Mouse (Mus musculus) forebrain, postnatal 0 days (tissue): ENCODE measurements at regions not wholly inside any gene's neighbourhood (a gene's known extent, or its start where the extent isn't known, plus 50 kb on each side); places are given as distances from the start of the nearest gene placed in this dataset.

Source experiments
- ATAC-seq: fragments of 200-750 bp; cut with Nextera tagmentation; 2 replicates; pipeline ENCODE4 v1.8.0; 2017; ENCODE audit warnings: mild to moderate bottlenecking, moderate library complexity
- DNase-seq: peaks from one replicate; pipeline ENCODE4 v3.0.0-alpha.2; 2015
- H3K27ac ChIP-seq: fragments of 300-500 bp; sonication (generic); 2 replicates; pipeline ENCODE4 v1.5.1; 2014; ENCODE audit warnings: low read depth, mild to moderate bottlenecking, antibody characterized with exemption, low read length, moderate library complexity, mixed read lengths
- H3K27me3 ChIP-seq: fragments of 300-500 bp; sonication (generic); 2 replicates; pipeline ENCODE4 v1.6.1; 2014; ENCODE audit warnings: mild to moderate bottlenecking, low read length, mixed read lengths; ENCODE audit not compliant: insufficient read depth
- H3K36me3 ChIP-seq: fragments of 300-500 bp; sonication (generic); 2 replicates; pipeline ENCODE4 v1.6.1; 2014; ENCODE audit warnings: mild to moderate bottlenecking, moderate library complexity; ENCODE audit not compliant: insufficient read depth
- H3K4me1 ChIP-seq: fragments of 300-500 bp; sonication (generic); 2 replicates; pipeline ENCODE4 v1.6.1; 2014; ENCODE audit warnings: antibody characterized with exemption; ENCODE audit not compliant: insufficient read depth
- H3K4me2 ChIP-seq: fragments of 300-500 bp; sonication (generic); 2 replicates; pipeline ENCODE4 v1.6.1; 2014; ENCODE audit warnings: low read depth, mild to moderate bottlenecking, moderate library complexity
- H3K4me3 ChIP-seq: fragments of 300-500 bp; sonication (generic); 2 replicates; pipeline ENCODE4 v1.5.1; 2014; ENCODE audit warnings: low read depth, low read length, mixed read lengths
- H3K9ac ChIP-seq: fragments of 300-500 bp; sonication (generic); 2 replicates; pipeline ENCODE4 v1.6.1; 2014; ENCODE audit warnings: mild to moderate bottlenecking
- H3K9me3 ChIP-seq: fragments of 300-500 bp; sonication (generic); 2 replicates; pipeline ENCODE4 v1.6.1; 2016; ENCODE audit warnings: low read length
- CTCF ChIP-seq: sonication (generic); IDR thresholded peaks from 2 replicates; pipeline ENCODE4 v1.5.1; 2016; ENCODE audit warnings: antibody characterized with exemption, control low read depth, low read depth
- WGBS: fragments of 180-500 bp; shearing (Covaris S2); extraction: QIAGEN DNeasy Blood & Tissue Kit; methylation state at CpG from one replicate; pipeline ENCODE4 v1.1.7; 2014; 5-methylcytosine and 5-hydroxymethylcytosine counted together

GRCm38 (mm10) chr3:144012820-144013219, 192.2 kb downstream of the Lmo4 start:
- Histone ChIP-seq H3K9me3 (no peaks in the 10 kb centered on the region), H3K4me3 (no peak overlapping the region), H3K27ac (no peak overlapping the region), H3K9ac (no peak overlapping the region), H3K4me2 (no peak overlapping the region), H3K27me3 (no peaks in the 10 kb centered on the region), H3K36me3 (no peaks in the 10 kb centered on the region), H3K4me1 (no peaks in the 10 kb centered on the region; the same call in 1 of the 2 replicates)
- TF ChIP-seq CTCF: no peak
- no peak for DNase-seq
- 66% methylated on average over 6 of the region's 6 CpGs for WGBS
- no peak for ATAC-seq

GRCm38 (mm10) chr3:144012173-144012572, 192.8 kb downstream of the Lmo4 start:
- Histone ChIP-seq H3K4me2 (no peak overlapping the region), H3K36me3 (no peaks in the 10 kb centered on the region), H3K27me3 (no peaks in the 10 kb centered on the region), H3K9me3 (no peaks in the 10 kb centered on the region), H3K9ac (no peak overlapping the region), H3K4me1 (no peaks in the 10 kb centered on the region; the same call in 1 of the 2 replicates), H3K4me3 (no peak overlapping the region), H3K27ac (no peak overlapping the region)
- 59% methylated on average over 3 of the region's 3 CpGs for WGBS
- no peak for DNase-seq
- ATAC-seq: no peak
- no peak for TF ChIP-seq CTCF

- WGBS: 44% methylated on average over 12 of the region's 12 CpGs
- Histone ChIP-seq H3K27me3 (no peaks in the 10 kb centered on the region), H3K9ac (no peak overlapping the region), H3K27ac (no peak overlapping the region), H3K4me1 (no peaks in the 10 kb centered on the region; the same call in 1 of the 2 replicates), H3K36me3 (no peaks in the 10 kb centered on the region), H3K4me3 (no peak overlapping the region), H3K9me3 (no peaks in the 10 kb centered on the region), H3K4me2 (no peak overlapping the region)
- no peak for DNase-seq
- no peak for TF ChIP-seq CTCF
- ATAC-seq: no peak
Measured at GRCm38 (mm10) chr3:144011456-144012025, 193.5 kb downstream of the Lmo4 start.

- no peaks in the 10 kb centered on the region for H3K27me3 ChIP-seq
- DNase-seq: no peak
- H3K9me3 ChIP-seq: no peaks in the 10 kb centered on the region
- H3K4me2 ChIP-seq: no peak overlapping the region
- no peaks in the 10 kb centered on the region; the same call in 1 of the 2 replicates for H3K4me1 ChIP-seq
- no peak overlapping the region for H3K9ac ChIP-seq
- no peaks in the 10 kb centered on the region for H3K36me3 ChIP-seq
- ATAC-seq: peak; percentile 53; the same call in 1 of the 2 replicates
- H3K4me3 ChIP-seq: no peak overlapping the region
- no peak for TF ChIP-seq CTCF
- WGBS: 22% methylated on average over 6 of the region's 6 CpGs
- no peak overlapping the region for H3K27ac ChIP-seq
Measured at GRCm38 (mm10) chr3:144010558-144010957, 194.5 kb downstream of the Lmo4 start.

DNA sequence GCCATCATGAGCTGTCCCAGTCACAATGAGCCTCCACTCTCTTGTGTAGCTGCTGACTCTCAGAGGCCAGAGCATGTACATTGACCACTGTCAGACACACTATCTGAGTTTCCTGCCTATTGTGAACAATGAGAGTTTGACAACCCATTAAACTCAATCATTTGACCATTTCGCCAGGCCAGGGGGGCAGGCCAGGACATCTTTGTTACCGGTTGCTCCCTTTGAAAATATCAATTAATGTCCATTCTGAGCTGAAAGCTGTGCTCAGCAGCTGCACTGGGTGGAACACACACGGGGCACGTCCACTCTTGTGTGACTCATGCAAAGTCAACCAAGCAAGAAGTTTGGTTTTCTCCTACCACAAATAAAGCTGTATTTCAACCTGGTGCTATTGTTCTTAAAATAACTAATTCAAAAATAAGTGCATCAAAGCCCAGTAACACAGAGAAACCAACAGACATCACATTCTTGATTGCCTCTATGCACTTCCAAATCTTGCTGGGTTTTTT, 197.9 kb downstream of the Lmo4 start:
- no peak for ATAC-seq
- Histone ChIP-seq H3K27ac (no peak overlapping the region), H3K9ac (no peak overlapping the region), H3K27me3 (no peaks in the 10 kb centered on the region), H3K4me2 (no peak overlapping the region), H3K36me3 (no peaks in the 10 kb centered on the region), H3K9me3 (no peaks in the 10 kb centered on the region), H3K4me1 (no peaks in the 10 kb centered on the region; the same call in 1 of the 2 replicates), H3K4me3 (no peak overlapping the region)
- no peak for TF ChIP-seq CTCF
- no peak for DNase-seq
- 55% methylated on average over 4 of the region's 4 CpGs for WGBS

GRCm38 (mm10) chr3:143997909-143998308, 207.1 kb downstream of the Lmo4 start:
- H3K4me2 ChIP-seq: no peak overlapping the region
- WGBS: 75% methylated on average over 8 of the region's 8 CpGs
- H3K9ac ChIP-seq: no peak overlapping the region
- no peaks in the 10 kb centered on the region for H3K36me3 ChIP-seq
- no peaks in the 10 kb centered on the region for H3K4me1 ChIP-seq
- H3K27ac ChIP-seq: no peak overlapping the region
- DNase-seq (no peak), ATAC-seq (peak; percentile 71; the same call in 1 of the 2 replicates)
- TF ChIP-seq CTCF: no peak
- no peak overlapping the region for H3K4me3 ChIP-seq
- no peaks in the 10 kb centered on the region for H3K27me3 ChIP-seq
- H3K9me3 ChIP-seq: no peaks in the 10 kb centered on the region

DNA sequence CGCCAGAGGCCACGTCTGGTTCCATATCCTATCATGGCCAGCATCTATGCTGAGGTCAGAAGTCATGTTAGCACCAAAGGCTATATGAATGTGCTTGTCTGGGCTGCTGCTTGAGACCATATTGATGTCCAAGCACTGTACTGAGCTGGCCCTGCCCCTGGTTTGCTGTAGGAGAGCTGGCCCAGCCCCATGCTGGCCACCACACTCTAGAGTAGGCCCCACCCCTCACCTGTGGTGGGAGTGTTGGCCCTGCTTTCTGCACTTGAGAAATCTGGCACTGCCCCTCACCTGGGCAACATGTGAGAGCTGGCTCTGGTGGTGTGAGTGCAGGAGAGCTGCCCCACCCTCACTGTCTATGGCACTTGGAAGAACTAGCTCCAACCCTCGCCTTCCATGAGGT, 210.0 kb downstream of the Lmo4 start:
- no peak for TF ChIP-seq CTCF
- Histone ChIP-seq H3K4me1 (no peaks in the 10 kb centered on the region), H3K4me2 (no peak overlapping the region), H3K36me3 (no peaks in the 10 kb centered on the region), H3K4me3 (no peak overlapping the region), H3K9ac (no peak overlapping the region), H3K9me3 (no peaks in the 10 kb centered on the region), H3K27me3 (no peaks in the 10 kb centered on the region), H3K27ac (no peak overlapping the region)
- ATAC-seq: no peak
- no peak for DNase-seq
- 97% methylated on average over 3 of the region's 3 CpGs for WGBS
